Mouse (Mus musculus): Measurements from ENCODE around the gene Ube4b.

The Ube4b gene

DNA sequence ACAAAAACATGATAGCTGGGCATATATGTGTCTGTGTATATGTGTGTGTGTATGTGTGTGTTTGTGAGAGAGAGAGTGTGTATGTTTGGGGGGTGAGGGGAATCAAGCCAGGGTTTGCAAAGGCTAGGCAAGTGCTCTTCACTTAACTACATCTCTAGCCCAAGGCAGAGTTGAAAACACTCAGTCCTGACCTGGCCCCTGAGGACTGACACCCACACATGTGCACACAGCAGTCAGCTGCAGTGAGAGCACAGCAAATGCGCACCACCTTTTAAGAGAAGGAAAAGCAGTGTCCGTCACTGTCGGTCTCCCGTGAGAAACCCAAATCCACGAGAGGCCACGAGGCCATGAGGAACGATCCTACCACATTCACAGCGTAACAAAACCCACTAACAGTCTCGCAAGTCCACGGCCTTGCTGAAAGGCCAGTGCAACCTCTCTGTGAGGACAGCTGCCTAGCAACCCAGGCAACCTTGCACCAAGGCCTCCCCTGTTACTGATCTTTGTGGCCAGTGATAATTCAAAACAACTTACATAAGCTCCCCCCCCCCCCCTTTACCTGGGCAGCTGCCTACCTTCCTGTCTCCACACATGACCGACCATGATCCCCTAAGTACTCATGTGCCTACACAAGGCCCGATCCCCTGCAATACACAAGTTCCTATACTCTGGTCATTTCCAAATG is 33.1 kb downstream of the Ube4b start:
- no peak for DNase-seq

DNA sequence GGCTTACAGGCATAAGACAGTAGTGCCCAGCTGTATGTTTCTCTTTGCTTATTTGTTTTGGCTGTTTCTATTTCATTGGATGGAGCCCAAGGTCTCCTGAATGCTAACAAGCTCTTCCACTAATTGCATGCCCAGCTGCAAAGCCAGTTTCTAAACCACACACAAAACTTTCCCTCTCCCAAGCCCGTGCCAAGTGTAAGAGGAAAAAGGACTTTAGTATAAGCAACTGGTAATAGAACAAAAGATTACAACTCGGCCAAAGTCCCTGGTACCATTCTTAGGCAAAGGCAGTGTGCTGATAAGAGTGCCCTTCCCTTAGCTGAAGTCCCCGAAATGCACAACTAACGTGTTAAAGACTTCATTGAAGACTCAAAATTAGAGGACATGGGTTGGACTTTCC is 34.2 kb downstream of the Ube4b start:
- DNase-seq, result no peak

DNA sequence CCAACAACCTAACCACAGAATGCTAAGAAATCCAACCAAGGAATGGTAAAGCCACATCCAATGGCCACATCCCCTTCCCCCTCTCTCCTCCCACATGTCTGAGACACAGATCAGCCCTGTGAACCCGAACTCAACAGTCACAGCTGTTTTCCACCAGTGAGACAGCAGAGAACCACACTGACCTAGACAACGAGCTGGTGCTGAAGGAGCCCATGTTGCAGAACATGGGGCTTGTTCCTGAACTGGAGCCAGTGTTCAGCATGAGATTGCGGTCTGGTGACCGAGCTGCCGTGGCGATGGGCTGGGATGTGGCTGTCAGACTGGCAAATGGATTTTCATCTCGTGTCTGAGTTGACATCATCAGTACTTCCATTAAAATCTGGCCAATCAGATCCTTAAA is 45.5 kb downstream of the Ube4b start:
- DNase-seq, result no peak

DNA sequence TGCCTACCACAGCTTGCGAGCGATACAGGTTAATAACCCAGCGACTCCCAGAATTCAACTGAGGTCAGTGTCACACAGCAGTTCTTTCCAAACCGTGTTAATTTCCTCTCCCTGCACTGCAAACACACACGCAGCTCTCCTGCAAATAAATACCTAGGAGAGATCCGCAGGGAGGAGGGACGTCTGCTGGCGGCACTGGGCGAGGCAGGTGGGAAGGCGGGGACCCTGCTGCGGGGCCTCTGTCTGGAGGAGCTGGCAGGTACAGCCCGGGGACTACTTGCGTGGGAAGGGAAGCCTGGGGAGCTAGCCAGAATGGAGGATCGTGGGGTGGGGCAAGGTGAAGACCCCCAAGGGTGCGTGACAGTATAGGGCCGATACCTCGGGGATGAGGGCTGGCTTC is 46.7 kb downstream of the Ube4b start:
- DNase-seq, result no peak

DNA sequence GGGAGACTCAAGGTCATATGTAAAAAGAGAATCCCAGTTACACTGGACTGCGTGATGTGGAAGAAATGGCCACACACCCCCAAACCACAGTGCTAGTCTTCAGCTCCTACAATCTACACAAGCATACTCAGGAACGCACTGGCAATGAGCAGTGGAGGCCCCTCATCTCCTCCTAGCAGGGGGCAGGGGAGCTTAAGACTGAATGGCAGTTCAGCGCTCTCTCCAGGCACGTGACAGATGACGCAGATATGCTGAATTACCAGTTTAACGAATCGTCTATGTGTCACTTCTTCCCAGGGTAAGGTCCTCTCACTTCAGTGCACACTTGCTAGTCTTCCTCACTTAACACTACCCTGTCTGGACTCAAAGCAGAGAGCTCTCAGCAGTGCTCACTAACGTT is 47.7 kb downstream of the Ube4b start:
- DNase-seq, result no peak

DNA sequence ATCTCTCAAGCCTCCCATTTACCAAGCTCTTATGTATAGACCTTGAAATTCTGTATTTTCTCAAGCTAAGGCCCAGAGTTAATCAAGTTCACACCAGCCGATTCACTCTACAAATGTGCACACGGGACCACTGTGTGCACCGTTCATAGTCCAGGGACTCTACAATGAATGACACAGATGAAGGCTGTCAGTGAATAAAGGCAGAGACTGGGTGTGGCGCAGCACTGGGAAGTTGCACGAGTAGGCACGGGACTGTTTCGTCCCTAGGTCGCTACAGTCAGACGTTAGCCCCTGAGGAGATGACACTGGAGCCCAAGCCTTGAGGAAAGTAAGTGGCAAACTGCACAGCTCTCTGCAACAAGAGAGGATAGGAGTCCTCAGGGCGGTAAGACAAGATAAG is 50.5 kb downstream of the Ube4b start:
- no peak for DNase-seq

DNA sequence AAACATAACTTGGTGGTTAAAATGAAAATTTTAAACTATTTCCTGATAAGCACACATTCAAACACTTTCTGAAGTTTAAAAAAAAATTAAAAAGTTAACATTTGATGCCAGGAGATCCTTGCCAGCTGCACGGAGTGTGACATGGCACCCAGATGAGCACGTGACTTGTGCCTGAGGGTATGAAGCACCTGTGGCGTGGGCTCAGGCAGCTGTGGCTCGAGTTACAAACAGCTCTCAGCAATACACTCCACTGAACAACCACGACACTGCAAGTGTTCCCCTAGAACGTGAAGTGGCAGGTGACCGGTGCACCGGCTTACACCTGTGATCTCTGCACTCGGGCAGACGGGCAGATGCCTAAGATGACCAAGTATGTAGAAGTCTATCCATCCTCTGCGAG is 51.9 kb downstream of the Ube4b start:
- no peak for DNase-seq

DNA sequence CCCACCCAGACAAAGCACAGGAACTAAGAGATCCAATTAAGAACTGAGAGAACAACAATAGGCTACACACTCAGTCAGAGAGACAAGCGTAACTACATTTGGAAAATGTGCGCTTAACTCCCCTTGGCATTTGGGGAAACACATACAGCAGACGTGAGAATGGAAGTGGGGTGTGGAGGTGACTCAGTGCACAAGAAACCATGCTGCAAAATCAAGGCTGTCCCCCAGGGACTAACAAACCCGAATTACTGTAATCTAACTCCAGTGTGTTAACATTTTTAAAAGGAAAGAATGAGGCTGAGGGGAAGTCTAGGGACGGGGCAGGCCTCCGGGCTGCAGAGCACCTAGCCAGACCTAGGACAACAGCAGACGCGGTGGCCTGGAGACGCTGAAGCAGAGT is 52.6 kb downstream of the Ube4b start:
- no peak for DNase-seq

DNA sequence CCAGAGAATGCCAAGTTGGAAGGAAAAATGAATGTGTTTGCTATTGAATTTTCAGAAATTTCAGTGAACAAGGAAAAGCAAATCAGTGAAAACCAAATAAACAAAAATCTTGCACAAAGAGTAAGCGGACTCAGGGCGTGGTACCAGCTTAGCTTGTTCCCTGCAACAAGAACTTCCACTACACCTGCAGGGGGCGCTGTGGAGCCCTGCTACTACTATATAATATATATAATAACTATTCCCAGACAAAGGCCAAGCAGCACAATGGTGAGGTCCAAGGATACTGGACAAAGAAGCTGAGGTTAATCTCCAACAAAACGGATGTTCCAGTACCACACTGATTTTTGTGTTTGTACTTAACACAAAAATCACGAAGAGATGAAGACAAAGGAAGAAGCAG is 53.1 kb downstream of the Ube4b start:
- DNase-seq, result peak; percentile 81

DNA sequence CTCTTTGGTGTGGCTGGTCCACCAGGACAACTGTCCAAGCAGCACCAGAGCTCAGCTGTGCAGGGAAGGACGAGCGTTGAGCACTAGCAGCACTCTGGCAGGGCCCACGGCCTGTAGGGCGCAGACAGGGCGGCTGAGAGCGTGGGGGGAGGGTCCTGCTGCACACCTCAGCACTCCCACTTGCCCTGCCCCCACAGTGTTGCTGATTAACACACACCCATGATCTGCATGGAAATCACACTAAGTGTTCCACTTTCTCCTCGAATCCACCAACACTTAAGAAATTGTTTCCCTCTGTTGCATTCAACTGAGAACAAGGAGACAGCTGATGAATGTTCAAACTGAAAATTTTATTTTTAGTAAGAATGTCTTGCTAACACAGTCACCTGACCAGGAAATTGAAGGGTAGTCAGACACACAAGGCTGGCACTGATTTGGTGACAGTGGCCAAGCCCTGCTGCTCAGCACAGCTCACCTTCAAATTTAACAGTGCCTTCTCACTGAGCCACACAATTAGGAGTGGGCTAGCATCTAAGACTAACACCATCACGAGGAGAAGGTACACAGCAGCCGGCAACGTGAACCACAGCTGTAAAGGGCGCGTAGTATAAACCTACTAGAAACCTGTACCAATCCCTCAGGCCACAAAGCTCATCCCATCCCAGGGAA is 60.7 kb downstream of the Ube4b start:
- peak; percentile 57 for DNase-seq

DNA sequence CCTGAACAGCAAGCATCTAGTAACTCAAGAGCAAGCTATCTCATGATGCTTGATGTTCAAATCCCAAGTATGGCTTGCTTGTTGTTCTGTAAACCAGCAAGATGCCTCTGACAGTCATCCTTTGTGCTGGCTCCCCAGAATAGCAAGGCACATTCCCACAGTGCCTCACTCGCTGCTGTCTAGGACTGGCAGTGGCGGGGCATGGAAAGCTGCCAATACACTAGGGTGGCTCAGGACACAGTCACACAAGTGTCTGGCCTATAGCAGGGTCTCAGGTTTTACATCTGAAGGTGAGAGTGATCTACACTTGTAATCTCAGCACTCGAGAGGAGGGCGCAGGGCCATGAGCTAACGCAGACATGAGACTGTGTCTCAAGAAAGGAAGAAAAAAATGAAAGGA is 61.7 kb downstream of the Ube4b start:
- DNase-seq, result peak; percentile 26

DNA sequence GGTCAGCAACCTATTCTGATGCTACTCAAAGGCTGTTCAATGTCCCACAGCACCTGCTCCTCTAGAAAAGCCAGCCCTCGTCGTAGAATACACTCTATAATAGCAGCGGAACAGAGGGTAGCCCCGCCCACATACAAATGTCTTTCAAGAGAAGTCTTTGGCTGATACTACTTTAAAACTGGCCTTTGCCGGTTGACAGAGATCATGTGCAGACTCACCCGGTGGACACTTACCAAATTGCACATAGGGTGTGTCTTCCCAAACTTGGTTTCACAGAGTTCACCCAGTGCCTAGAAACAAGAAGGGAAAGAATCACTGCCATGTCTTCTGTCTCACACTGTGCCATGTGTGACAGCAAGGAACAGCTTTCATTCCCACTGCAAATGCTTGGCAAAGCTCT is 65.5 kb downstream of the Ube4b start:
- DNase-seq, result no peak

DNA sequence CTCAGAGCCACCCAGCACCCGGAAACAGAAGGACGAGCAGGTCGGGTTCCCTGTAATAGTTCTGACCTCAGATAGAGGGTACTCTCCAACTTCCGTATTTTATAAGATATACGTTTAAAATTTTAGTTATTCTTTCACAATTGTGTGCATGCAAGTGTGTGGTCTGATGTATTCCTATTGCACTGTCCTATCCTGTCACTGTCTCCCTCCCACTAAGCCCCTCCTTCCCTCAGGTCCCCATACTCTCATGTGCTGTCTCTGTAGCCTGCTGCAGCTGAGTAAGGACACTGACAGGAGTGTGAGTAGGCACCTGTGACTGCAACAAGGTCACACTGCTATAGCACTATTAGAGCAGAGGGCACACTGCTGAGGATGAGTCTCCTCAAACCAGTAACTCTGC is 65.9 kb downstream of the Ube4b start:
- no peak for DNase-seq

DNA sequence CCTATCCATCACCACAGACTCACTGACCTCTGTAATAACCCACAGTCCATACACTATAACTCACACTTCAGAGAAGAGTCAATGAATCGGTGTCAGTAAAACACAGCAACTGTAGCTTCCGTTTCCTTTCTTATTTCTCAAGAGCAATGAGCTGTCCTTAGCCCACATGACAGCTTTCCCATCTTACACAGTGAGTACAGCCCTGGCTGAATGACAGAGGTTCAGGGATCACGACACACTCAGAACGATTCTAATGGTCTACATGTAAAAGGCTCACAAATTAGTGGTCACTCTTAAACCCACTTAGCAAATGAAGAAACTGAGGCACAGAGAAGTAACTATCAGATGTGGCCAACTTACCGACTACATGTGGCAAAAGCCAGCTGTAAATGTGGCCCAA is 68.6 kb downstream of the Ube4b start:
- no peak for DNase-seq

DNA sequence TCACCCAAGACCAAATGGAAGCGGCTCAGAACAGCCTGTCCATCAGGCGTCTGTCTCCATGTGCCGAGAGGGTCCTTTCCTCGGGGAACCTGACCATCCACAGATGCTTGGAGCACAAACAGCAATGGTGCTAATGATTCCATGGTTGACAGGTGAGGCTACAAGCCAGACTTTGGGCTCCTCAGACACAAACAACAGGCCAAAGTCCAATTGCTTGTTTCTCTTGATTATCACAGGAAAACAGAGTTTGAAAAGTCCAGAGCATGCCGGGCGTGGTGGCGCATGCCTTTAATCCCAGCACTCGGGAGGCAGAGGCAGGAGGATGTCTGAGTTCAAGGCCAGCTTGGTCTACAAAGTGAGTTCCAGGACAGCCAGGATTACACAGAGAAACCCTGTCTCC is 71.9 kb downstream of the Ube4b start:
- no peak for DNase-seq

DNA sequence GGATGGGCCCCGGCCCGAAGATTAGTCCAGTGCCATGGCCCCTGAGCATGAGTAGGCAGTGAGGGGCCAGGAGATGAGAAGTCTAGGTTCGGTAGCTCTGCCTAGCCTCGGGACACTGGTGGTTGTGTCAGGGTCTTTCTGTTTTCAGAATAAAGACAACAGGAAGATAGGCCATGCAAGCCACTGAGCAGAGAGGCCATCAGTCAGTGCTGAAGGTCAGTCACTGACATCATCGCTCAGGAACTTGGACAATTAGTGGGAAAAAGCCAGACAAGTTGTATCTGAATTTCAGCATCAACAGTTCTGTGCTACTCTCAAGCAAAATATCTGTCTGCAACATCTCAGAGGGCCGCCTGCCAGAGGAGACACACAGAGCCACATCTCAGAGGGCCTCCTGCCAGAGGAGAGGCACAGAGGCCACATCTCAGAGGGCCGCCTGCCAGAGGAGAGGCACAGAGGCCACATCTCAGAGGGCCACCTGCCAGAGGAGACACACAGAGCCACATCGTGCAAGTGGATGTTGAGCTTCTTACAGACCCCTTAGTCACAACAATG is 74.9 kb downstream of the Ube4b start:
- no peak for DNase-seq

DNA sequence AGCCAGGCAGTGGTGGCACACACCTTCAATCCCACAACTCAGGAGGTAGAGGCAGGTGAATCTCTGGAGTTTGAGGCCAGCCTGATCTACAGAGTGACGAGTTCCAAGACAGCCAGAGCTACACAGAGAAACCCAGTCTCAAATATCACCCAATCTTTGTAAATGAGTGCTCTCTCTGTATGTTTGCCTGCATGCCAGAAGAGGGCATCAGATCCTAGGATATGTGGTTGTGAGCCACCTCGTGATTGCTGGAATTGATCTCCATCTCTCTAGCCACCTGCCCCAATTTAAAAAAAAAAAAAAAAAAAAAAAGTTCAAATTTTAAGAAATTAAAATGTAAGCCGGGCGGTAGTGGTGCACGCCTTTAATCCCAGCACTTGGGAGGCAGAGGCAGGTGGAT is 77.6 kb downstream of the Ube4b start:
- no peak for DNase-seq

DNA sequence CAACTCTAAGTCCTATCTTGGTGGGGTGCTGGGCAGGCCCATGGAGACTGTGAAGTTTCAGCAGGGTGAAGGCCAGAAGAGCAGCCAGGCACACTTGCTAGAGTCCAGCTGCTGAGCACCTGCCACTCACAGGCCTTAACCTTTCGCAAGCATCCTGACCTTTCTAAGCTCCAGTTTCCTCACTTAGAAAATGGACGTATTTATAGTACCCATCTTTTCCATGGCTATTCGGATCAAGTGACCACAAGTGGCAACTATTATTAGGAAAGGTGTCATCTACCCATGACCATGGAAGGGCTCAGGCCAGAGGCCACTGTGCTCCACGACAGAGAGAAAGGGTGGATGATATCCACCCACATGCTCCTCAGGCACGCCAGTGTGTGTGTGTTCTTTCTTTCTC is 80.7 kb downstream of the Ube4b start:
- DNase-seq, result no peak

DNA sequence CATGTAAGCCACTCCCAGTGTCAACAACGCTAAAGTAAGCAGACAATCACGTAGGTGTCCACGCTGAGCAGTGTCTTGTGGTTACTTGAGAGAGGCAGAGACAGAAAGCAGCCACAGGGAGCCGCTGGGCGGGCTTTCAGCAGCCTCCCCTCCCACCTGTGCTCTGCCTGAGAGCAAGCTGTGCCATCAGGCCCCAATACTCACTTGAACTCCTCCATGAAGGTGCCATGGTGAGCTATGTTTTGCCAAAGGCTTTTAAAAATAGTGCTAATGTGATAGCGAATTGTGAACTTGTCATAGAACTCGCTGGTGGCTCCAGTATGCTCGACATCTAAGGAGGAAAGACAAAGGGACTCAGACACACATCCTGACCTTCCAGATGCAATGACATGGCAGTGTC is 82.2 kb downstream of the Ube4b start:
- no peak for DNase-seq

DNA sequence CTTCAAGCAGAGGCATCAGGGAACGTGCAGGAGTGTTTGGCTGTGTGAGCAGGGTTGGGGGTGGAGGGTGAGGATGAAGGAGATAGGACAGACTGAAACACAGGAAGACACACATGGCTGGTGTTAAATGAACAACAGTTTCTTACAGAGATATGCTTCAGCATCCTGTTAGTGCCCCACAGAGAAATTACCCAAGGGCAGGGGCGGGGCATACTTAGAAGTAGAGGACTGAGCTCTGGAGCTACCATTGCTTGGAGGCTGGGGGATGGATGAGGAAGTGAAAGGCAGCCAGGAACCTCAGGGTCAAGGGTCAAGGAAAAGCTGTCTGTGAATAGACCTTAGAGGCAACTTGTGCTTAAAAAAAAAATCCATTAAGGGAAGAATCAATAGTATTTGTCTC is 85.9 kb downstream of the Ube4b start:
- DNase-seq, result no peak

DNA sequence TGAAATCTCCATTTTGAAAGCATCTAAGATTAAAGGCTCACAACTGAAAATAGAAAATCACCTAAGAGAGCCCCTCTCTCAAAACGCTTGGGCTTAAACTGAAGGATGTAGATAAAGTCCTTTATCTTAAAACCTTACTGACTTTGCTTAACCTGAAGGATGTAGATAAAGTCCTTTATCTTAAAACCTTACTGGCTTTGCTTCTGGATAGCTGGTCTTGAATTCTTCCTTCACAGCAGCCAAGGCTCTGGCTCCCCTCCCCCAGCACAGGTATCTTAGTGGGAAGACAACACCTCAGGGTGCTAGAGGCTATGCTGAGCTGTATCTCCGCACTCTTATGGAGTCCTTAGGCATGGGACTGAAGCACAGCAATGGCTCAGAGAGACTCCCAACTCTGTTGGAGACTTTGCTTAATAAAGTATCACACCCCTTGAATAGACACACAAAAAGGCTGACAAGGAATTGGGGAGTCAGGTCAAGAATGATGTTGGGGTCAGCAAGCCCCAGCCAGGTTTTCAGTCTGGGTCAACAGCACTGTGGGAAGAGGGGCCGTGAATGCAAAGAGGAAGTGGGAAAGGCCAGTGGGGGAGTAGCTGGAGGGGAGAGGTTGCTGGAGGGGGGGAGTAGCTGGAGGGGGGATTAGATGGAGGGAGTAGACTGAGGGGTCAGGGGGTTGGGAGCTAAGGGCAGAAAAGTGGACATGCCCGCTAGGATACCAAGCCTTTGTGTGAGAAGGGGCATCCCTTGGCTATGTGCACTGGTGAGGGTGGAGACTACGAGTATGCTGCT is 86.9 kb downstream of the Ube4b start:
- DNase-seq, result no peak

DNA sequence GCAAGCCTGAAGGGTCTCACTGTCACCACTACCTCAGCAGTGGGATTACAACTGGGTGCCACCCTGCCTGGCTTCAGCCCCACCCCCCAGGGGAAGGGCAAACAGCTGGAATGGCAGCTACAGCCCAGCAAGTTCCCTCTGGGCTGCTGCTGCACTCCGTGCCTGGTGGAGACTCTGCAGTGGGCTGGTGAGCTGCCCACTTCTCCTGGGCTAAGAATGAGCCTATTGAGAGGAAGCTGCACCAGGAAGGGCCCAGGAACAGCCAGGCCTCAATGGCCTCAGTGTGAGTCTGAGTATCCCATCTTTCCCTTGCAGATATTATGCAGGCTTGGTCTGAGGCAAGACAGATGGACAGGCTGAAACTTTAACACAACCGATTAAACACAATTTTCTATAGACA is 88.4 kb downstream of the Ube4b start:
- DNase-seq, result no peak

DNA sequence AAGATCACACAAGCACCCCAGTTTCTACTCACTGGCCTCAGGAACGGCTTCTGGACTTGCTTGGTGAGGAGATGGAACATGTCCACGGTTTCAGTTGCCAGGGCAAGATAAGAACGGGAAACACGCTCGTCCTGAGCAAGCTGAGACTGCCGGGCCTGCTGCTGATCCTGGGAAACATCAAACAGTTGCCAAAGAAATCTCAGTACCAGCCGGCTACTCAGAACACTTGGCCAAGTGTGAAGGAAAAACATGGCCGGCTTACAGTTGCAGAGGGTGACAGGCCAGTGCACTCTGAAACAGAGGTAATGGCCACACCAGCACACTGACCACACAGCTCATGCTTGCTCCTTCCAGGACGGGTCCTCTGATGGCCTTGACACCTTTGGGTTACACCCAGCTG is 89.2 kb downstream of the Ube4b start:
- no peak for DNase-seq

DNA sequence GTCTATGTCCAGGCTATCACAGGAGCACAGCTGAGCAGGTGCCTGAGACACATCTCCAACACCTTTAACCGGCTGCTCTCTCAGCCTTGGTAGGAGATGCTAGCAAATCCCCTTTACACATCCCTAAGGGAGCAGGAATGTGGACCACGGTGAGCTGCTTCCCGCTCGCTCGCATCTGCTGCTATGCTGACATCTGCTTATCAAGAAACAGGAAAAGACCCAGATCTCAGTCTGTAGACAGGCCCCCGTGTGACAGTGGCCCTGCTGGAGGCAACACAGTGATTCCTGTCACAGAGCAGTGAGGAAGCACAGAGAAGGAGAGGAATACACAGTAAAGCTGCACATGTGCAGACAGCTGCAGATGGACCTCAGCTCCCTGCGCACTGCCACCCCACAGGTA is 90.2 kb downstream of the Ube4b start:
- no peak for DNase-seq
